Mouse (Mus musculus): Measurements from ENCODE around the gene Krt80. TPM values are rescaled to one million over a fixed set of nuclear protein-coding genes. Genes with fewer than 3 reads are reported as not detected.

Gene Krt80
- polyA plus RNA-seq, 1 experiment from 2014 or later = 0.05 TPM

GRCm38 (mm10) chr15:101308440-101309348 lies 61.3 kb downstream of the Krt80 start:
- 65% methylated on average over 13 of the region's 13 CpGs for WGBS
- H3K27ac ChIP-seq = no peak overlapping the region
- H3K4me2 ChIP-seq = no peak overlapping the region
- H3K27me3 ChIP-seq = no peaks in the 10 kb centered on the region
- no peak overlapping the region for H3K9ac ChIP-seq
- H3K4me1 ChIP-seq = peaks cover 4% of the 10 kb centered on the region; the same call in 1 of the 2 replicates
- H3K9me3 ChIP-seq (replicated peaks) = no peaks in the 10 kb centered on the region
- no peak for ATAC-seq
- H3K4me3 ChIP-seq = no peak overlapping the region
- H3K36me3 ChIP-seq (ENCODE audit: poor library complexity, severe bottlenecking) = no peaks in the 10 kb centered on the region

- WGBS = 78% methylated on average over 4 of the region's 4 CpGs
Observed at GRCm38 (mm10) chr15:101306459-101306858, 63.5 kb downstream of the Krt80 start.

GRCm38 (mm10) chr15:101303830-101304229 lies 66.1 kb downstream of the Krt80 start:
- Histone ChIP-seq H3K4me3 (no peak overlapping the region), H3K4me2 (no peak overlapping the region), H3K9me3 (replicated peaks) (no peaks in the 10 kb centered on the region), H3K9ac (no peak overlapping the region), H3K27ac (no peak overlapping the region), H3K4me1 (no peaks in the 10 kb centered on the region), H3K36me3 (ENCODE audit: poor library complexity, severe bottlenecking) (no peaks in the 10 kb centered on the region), H3K27me3 (no peaks in the 10 kb centered on the region)
- 89% methylated on average over 4 of the region's 4 CpGs for WGBS
- ATAC-seq = no peak

More at GRCm38 (mm10) chr15:101306459-101306858, 63.5 kb downstream of the Krt80 start:
- H3K9ac ChIP-seq = no peak overlapping the region
- no peaks in the 10 kb centered on the region for H3K36me3 ChIP-seq (ENCODE audit: poor library complexity, severe bottlenecking)
- no peak overlapping the region for H3K4me2 ChIP-seq
- no peak overlapping the region for H3K27ac ChIP-seq
- peaks cover 4% of the 10 kb centered on the region; the same call in 1 of the 2 replicates for H3K4me1 ChIP-seq
- no peaks in the 10 kb centered on the region for H3K27me3 ChIP-seq
- no peak overlapping the region for H3K4me3 ChIP-seq
- no peak for ATAC-seq
- H3K9me3 ChIP-seq (replicated peaks) = no peaks in the 10 kb centered on the region

- H3K9ac ChIP-seq = no peak overlapping the region
- 82% methylated on average over 3 of the region's 3 CpGs for WGBS
- no peaks in the 10 kb centered on the region for H3K27me3 ChIP-seq
- H3K4me1 ChIP-seq = no peaks in the 10 kb centered on the region
- no peak overlapping the region for H3K4me3 ChIP-seq
- H3K4me2 ChIP-seq = no peak overlapping the region
- ATAC-seq = no peak
- H3K27ac ChIP-seq = no peak overlapping the region
- no peaks in the 10 kb centered on the region for H3K36me3 ChIP-seq (ENCODE audit: poor library complexity, severe bottlenecking)
- H3K9me3 ChIP-seq (replicated peaks) = no peaks in the 10 kb centered on the region
Observed at GRCm38 (mm10) chr15:101302201-101302600, 67.8 kb downstream of the Krt80 start.

- no peaks in the 10 kb centered on the region for H3K36me3 ChIP-seq (ENCODE audit: poor library complexity, severe bottlenecking)
- H3K27me3 ChIP-seq = no peaks in the 10 kb centered on the region
- no peak overlapping the region for H3K4me3 ChIP-seq
- no peaks in the 10 kb centered on the region for H3K4me1 ChIP-seq
- no peaks in the 10 kb centered on the region for H3K9me3 ChIP-seq (replicated peaks)
- no peak overlapping the region for H3K9ac ChIP-seq
- ATAC-seq = no peak
- WGBS = 70% methylated on average over 6 of the region's 6 CpGs
- no peak overlapping the region for H3K4me2 ChIP-seq
- no peak overlapping the region for H3K27ac ChIP-seq
Observed at GRCm38 (mm10) chr15:101300128-101300527, 69.8 kb downstream of the Krt80 start.

GRCm38 (mm10) chr15:101299480-101299960 lies 70.4 kb downstream of the Krt80 start:
- Histone ChIP-seq H3K27ac (no peak overlapping the region), H3K4me1 (no peaks in the 10 kb centered on the region), H3K4me3 (no peak overlapping the region), H3K9me3 (replicated peaks) (no peaks in the 10 kb centered on the region), H3K36me3 (ENCODE audit: poor library complexity, severe bottlenecking) (no peaks in the 10 kb centered on the region), H3K4me2 (no peak overlapping the region), H3K27me3 (no peaks in the 10 kb centered on the region), H3K9ac (no peak overlapping the region)
- ATAC-seq = no peak
- 85% methylated on average over 14 of the region's 14 CpGs for WGBS

- no peak for ATAC-seq
Observed at GRCm38 (mm10) chr15:101298550-101298949, 71.4 kb downstream of the Krt80 start.

GRCm38 (mm10) chr15:101297988-101298387 lies 72.0 kb downstream of the Krt80 start:
- Histone ChIP-seq H3K9ac (no peak overlapping the region), H3K36me3 (ENCODE audit: poor library complexity, severe bottlenecking) (no peaks in the 10 kb centered on the region), H3K27ac (no peak overlapping the region), H3K9me3 (replicated peaks) (no peaks in the 10 kb centered on the region), H3K27me3 (no peaks in the 10 kb centered on the region), H3K4me3 (no peak overlapping the region), H3K4me2 (no peak overlapping the region), H3K4me1 (no peaks in the 10 kb centered on the region)
- no peak for ATAC-seq
- 33% methylated on average over 7 of the region's 7 CpGs for WGBS

More at GRCm38 (mm10) chr15:101298550-101298949, 71.4 kb downstream of the Krt80 start:
- H3K27me3 ChIP-seq = no peaks in the 10 kb centered on the region
- 17% methylated on average over 7 of the region's 7 CpGs for WGBS
- no peak overlapping the region for H3K4me3 ChIP-seq
- no peaks in the 10 kb centered on the region for H3K4me1 ChIP-seq
- H3K9ac ChIP-seq = no peak overlapping the region
- no peak overlapping the region for H3K27ac ChIP-seq
- no peaks in the 10 kb centered on the region for H3K36me3 ChIP-seq (ENCODE audit: poor library complexity, severe bottlenecking)
- peak overlapping the region; percentile 27; the same call in 1 of the 2 replicates for H3K4me2 ChIP-seq
- H3K9me3 ChIP-seq (replicated peaks) = no peaks in the 10 kb centered on the region

MicroRNAs encoded within 50 kb of the gene (microRNA counts, 519-probe panel; counts per million panel counts)
- microRNA mmu-miR-1941-3p = 177 counts per million, percentile 53 among the panel's probes with 10 or more counts
- microRNA mmu-miR-1941-5p = 177 counts per million, percentile 53 among the panel's probes with 10 or more counts

Small RNA genes lying within 50 kb of the gene (microRNA-seq; reads per million reads assigned to microRNA genes)
- gene Mir1941 = not detected

Other genes with a start within 250 kb of the Krt80 start
- gene Acvrl1, start 241.6 kb downstream of the Krt80 start, polyA plus RNA-seq (2015; fragmentation: Nextera tagmentation; extraction: Ambion mirVana) = 5.0 and 5.3 TPM in 2 replicates
- gene Acvr1b, start 196.1 kb downstream of the Krt80 start, polyA plus RNA-seq (2015; fragmentation: Nextera tagmentation; extraction: Ambion mirVana) = 14.3 and 15.8 TPM in 2 replicates
- gene Grasp, start 146.0 kb downstream of the Krt80 start, polyA plus RNA-seq (2015; fragmentation: Nextera tagmentation; extraction: Ambion mirVana) = 1.3 and 1.5 TPM in 2 replicates
- gene Nr4a1, start 115.9 kb downstream of the Krt80 start, polyA plus RNA-seq (2015; fragmentation: Nextera tagmentation; extraction: Ambion mirVana) = 2.4 and 2.9 TPM in 2 replicates
- gene Atg101, start 85.9 kb downstream of the Krt80 start, polyA plus RNA-seq (2015; fragmentation: Nextera tagmentation; extraction: Ambion mirVana) = 81.6 and 85.1 TPM in 2 replicates
- 0.23 and 0.25 TPM in 2 replicates for gene 6030408B16Rik, start 77.0 kb downstream of the Krt80 start, polyA plus RNA-seq (2015; fragmentation: Nextera tagmentation; extraction: Ambion mirVana)
- gene Krt7, start 40.9 kb upstream of the Krt80 start, polyA plus RNA-seq (2015; fragmentation: Nextera tagmentation; extraction: Ambion mirVana) = 0.18 and 0.26 TPM in 2 replicates
- 0.10 TPM in 1 of 2 replicates, not detected in the other for gene Krt87, start 68.6 kb upstream of the Krt80 start, polyA plus RNA-seq (2015; fragmentation: Nextera tagmentation; extraction: Ambion mirVana)
- not detected in 2 replicates for gene Krt88, start 77.6 kb upstream of the Krt80 start, polyA plus RNA-seq (2015; fragmentation: Nextera tagmentation; extraction: Ambion mirVana)
- not detected in 2 replicates for gene Krt81, start 93.6 kb upstream of the Krt80 start, polyA plus RNA-seq (2015; fragmentation: Nextera tagmentation; extraction: Ambion mirVana)
- gene Krt86, start 103.3 kb upstream of the Krt80 start, polyA plus RNA-seq (2015; fragmentation: Nextera tagmentation; extraction: Ambion mirVana) = not detected in 2 replicates
- not detected in 2 replicates for gene Krt83, start 121.3 kb upstream of the Krt80 start, polyA plus RNA-seq (2015; fragmentation: Nextera tagmentation; extraction: Ambion mirVana)
- not detected in 2 replicates for gene Gm49425, start 147.1 kb upstream of the Krt80 start, polyA plus RNA-seq (2015; fragmentation: Nextera tagmentation; extraction: Ambion mirVana)
- not detected in 2 replicates for gene Krt84, start 162.7 kb upstream of the Krt80 start, polyA plus RNA-seq (2015; fragmentation: Nextera tagmentation; extraction: Ambion mirVana)
- gene Krt82, start 180.5 kb upstream of the Krt80 start, polyA plus RNA-seq (2015; fragmentation: Nextera tagmentation; extraction: Ambion mirVana) = not detected in 2 replicates
- not detected in 2 replicates for gene Krt90, start 192.8 kb upstream of the Krt80 start, polyA plus RNA-seq (2015; fragmentation: Nextera tagmentation; extraction: Ambion mirVana)
- not detected in 2 replicates for gene Krt75, start 203.7 kb upstream of the Krt80 start, polyA plus RNA-seq (2015; fragmentation: Nextera tagmentation; extraction: Ambion mirVana)